Comparison of ENCODE assay signal across 8 mouse cellular contexts in the genomic region with DNA sequence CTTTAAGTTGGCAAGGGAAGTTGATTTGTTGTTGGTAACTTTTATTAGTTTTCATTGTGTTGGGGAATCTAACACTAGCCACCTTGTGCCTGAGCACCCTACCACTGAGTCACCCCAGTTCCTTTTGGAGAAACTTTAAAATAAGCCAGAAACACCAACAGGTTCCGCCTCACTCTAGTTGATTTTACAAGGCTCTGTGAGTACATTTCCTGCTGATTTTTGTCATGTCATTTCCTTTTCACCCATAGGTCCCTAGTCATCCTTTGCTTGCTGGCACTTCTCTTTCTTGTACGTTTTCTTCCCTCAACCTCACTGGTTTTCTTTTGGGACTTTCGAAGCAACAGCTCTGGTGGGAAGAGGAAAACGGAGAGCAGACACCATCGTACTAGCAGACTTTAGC. TPM values are rescaled to one million over a fixed set of nuclear protein-coding genes. Genes with fewer than 3 reads are reported as not detected.
A peak's percentile ranks its signal among the peaks of the same experiment; 100 is the strongest.
DNase-seq lines count a peak whose midpoint lies in the region; ATAC-seq lines count a peak whose summit lies in the region.

No protein-coding gene starts in this region.

- peak overlapping the region; percentile 66; the same call in 1 of the 2 replicates for H3K9ac ChIP-seq in kidney, embryonic 14.5 days (ENCODE audit: low read depth, low read length)
- H3K9ac ChIP-seq in midbrain, embryonic 15.5 days = no peak overlapping the region

- 0 out of 2 replicates have a peak, but pooled peaks cover 8% of the 10 kb centered on the region for H3K4me1 ChIP-seq in kidney, embryonic 14.5 days (ENCODE audit: control insufficient read depth, insufficient read depth, low read length)
- H3K4me1 ChIP-seq in midbrain, embryonic 15.5 days = peaks cover 27% of the 10 kb centered on the region

- H3K36me3 ChIP-seq in kidney, embryonic 14.5 days (ENCODE audit: control insufficient read depth, insufficient read depth, low read length) = peaks cover 9% of the 10 kb centered on the region; the same call in 1 of the 2 replicates
- no peaks in the 10 kb centered on the region for H3K36me3 ChIP-seq in midbrain, embryonic 15.5 days (replicated peaks)

- 60% methylated on average over 5 of the region's 5 CpGs for WGBS in kidney, embryonic 14.5 days
- WGBS in midbrain, embryonic 15.5 days = 53% methylated on average over 5 of the region's 5 CpGs

- peak overlapping the region; percentile 51 for H3K4me2 ChIP-seq in kidney, embryonic 14.5 days (replicated peaks; ENCODE audit: low read depth, low read length)
- peak overlapping the region; percentile 60 for H3K4me2 ChIP-seq in midbrain, embryonic 15.5 days

- no peak for DNase-seq in kidney, adult 9 months
- no peak for DNase-seq in cerebellum, adult 9-11 months
- no peak for DNase-seq in right cerebral cortex, postnatal 4 days
- no peak for DNase-seq in left cerebral cortex, adult 9 months (ENCODE audit: low spot score in 2 of 2)

- no peaks in the 10 kb centered on the region for H3K9me3 ChIP-seq in kidney, embryonic 14.5 days (ENCODE audit: control insufficient read depth, low read length)
- H3K9me3 ChIP-seq in midbrain, embryonic 15.5 days = no peaks in the 10 kb centered on the region

- no peaks in the 10 kb centered on the region for H3K27me3 ChIP-seq in kidney, embryonic 14.5 days (ENCODE audit: control insufficient read depth, insufficient read depth, low read length)
- no peaks in the 10 kb centered on the region for H3K27me3 ChIP-seq in midbrain, embryonic 15.5 days (replicated peaks)

- ATAC-seq in kidney, embryonic 14.5 days (ENCODE audit: low FRiP score, low TSS enrichment) = no peak
- ATAC-seq in common myeloid progenitor, adult 5-6 weeks (replicated peaks; ENCODE audit: low read depth, poor library complexity, severe bottlenecking) = peak; percentile 50
- peak; percentile 18 for ATAC-seq in inflammation-experienced regulatory T-cells, adult 6 months
- no peak for ATAC-seq in midbrain, embryonic 15.5 days (replicated peaks)

- H3K27ac ChIP-seq in kidney, embryonic 14.5 days (ENCODE audit: low read depth, low read length) = no peak overlapping the region
- H3K27ac ChIP-seq in midbrain, embryonic 15.5 days = no peak overlapping the region

- peak overlapping the region; percentile 55 for H3K4me3 ChIP-seq in kidney, embryonic 14.5 days (ENCODE audit: low read length)
- H3K4me3 ChIP-seq in midbrain, embryonic 15.5 days = 0 out of 2 replicates have a peak overlapping the region, but pooled peaks have one; percentile 48

RNA-seq across cellular contexts. Expression of gene Pgk1, which starts 2.5 kb away (rescaled TPM):
- 356 and 361 TPM in 2 replicates for polyA plus RNA-seq in kidney, embryonic 14.5 days (2014; fragmentation: Nextera tagmentation; extraction: Ambion mirVana)
- 203 and 235 TPM in 2 replicates for total RNA-seq in common myeloid progenitor, adult 5-6 weeks (2017)
- 100 to 1,000 TPM; 137 to 227 (median 157) TPM for polyA plus RNA-seq in inflammation-experienced regulatory T-cells, adult 6 months (2017; shearing (Covaris generic))
- 246 and 254 TPM in 2 replicates for polyA plus RNA-seq in midbrain, embryonic 15.5 days (2015; fragmentation: Nextera tagmentation; extraction: Ambion mirVana)

RNA-seq across cellular contexts. Expression of gene Taf9b, which starts 31.6 kb away (rescaled TPM):
- polyA plus RNA-seq in kidney, embryonic 14.5 days (2014; fragmentation: Nextera tagmentation; extraction: Ambion mirVana) = 11.9 and 12.1 TPM in 2 replicates
- total RNA-seq in common myeloid progenitor, adult 5-6 weeks (2017) = 8.5 and 9.4 TPM in 2 replicates
- 10 to 100 TPM; 40.6 to 65.1 (median 53.7) TPM for polyA plus RNA-seq in inflammation-experienced regulatory T-cells, adult 6 months (2017; shearing (Covaris generic))
- polyA plus RNA-seq in midbrain, embryonic 15.5 days (2015; fragmentation: Nextera tagmentation; extraction: Ambion mirVana) = 14.5 and 15.4 TPM in 2 replicates

RNA-seq across cellular contexts. Expression of gene Tlr13, which starts 46.4 kb away (rescaled TPM):
- 0.31 and 0.47 TPM in 2 replicates for polyA plus RNA-seq in kidney, embryonic 14.5 days (2014; fragmentation: Nextera tagmentation; extraction: Ambion mirVana)
- 0.05 and 0.97 TPM in 2 replicates for total RNA-seq in common myeloid progenitor, adult 5-6 weeks (2017)
- under 1 TPM in 1 of 3 experiments, not detected in 2; 0.26 TPM for polyA plus RNA-seq in inflammation-experienced regulatory T-cells, adult 6 months (2017; shearing (Covaris generic))
- 0.15 and 0.42 TPM in 2 replicates for polyA plus RNA-seq in midbrain, embryonic 15.5 days (2015; fragmentation: Nextera tagmentation; extraction: Ambion mirVana)

Comparison
In these comparisons a context has a peak if more than half of its experiments do, and no peak if none do; other contexts are left out.
1. ATAC-seq: peak in common myeloid progenitor, adult 5-6 weeks (single experiment) and inflammation-experienced regulatory T-cells, adult 6 months (single experiment); none in kidney, embryonic 14.5 days (single experiment) and midbrain, embryonic 15.5 days (single experiment).